Mouse (Mus musculus): Measurements from ENCODE around the gene Nkrf.

Gene Nkrf

DNA sequence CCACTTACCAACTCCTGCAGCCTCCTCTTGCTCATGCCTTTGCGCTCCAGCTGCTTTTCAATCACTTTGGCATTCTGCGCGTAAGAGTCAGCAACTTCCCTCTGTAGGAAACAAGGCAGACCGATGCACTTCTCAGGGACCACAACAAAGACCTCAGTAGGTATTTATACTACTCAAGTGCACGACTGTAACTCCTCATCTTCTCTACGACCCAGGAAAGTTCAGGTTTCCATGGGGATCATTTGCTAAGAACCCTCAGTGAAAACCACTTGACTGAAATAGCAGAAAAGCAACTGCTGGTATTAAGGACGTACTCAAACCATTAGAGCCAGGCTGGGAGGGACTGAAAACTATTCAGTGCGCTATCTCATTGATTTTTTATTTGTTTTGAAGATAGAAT, 50.1 kb downstream of the Nkrf start:
- no peak for DNase-seq

GRCm38 (mm10) chrX:36847152-36847551, 55.5 kb downstream of the Nkrf start:
- no peak for DNase-seq

DNA sequence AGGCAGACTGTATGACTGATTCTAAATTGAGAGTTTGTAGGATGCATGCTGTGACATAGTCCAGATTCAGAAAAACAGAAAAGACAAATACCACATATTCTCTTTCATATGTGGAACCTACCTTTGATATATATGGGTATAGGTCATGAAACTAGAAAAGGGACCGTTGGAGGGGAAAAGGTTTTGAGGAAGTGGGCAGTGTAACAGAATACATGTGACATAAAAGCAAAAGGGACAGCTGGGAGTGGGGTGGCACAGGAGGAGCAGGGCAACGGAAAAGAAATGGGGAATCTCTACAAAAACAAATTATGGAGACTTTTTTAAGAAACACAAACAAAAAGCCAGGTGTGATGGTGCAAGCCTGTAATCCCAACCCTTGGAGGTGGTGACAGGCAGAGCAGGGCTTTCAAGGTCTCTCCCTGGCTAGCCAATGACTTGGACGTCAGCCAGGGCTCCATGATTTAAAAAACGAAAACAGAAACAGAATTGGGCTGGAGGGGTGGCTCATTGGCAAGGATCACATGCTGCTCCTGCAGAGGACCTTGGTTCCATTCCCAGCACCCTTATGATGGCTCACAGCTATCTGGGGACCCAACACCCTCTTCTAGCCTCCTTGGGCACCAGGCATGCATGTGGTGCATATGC, 59.2 kb downstream of the Nkrf start:
- no peak for DNase-seq

- no peak for DNase-seq
Observed at GRCm38 (mm10) chrX:36841698-36842097, 61.0 kb downstream of the Nkrf start.

- peak; percentile 95 for DNase-seq
Observed at GRCm38 (mm10) chrX:36839391-36839790, 63.3 kb downstream of the Nkrf start.
